Mouse (Mus musculus) lung, embryonic 15.5 days (tissue): ENCODE results near the gene Ccl25. TPM values are rescaled to one million over a fixed set of nuclear protein-coding genes. Genes with fewer than 3 reads are reported as not detected.
"Not testable (repeated sequence)": the region's sequence is repeated elsewhere in the genome, so short reads cannot be mapped to it uniquely, and the experiment has no call there.

Source experiments
- ATAC-seq: fragments of 200-750 bp; cut with Nextera tagmentation; 2 replicates; pipeline ENCODE4 v1.8.0; 2017; ENCODE audit warnings: moderate number of reproducible peaks, borderline replicate concordance; ENCODE audit not compliant: low FRiP score, low TSS enrichment; ENCODE audit errors: extremely low read depth
- H3K27ac ChIP-seq: fragments of 300-500 bp; sonication (generic); 2 replicates; pipeline ENCODE4 v1.5.1; 2015; ENCODE audit warnings: moderate library complexity, mild to moderate bottlenecking, inconsistent platforms
- H3K27me3 ChIP-seq: fragments of 300-500 bp; sonication (generic); 2 replicates; pipeline ENCODE4 v1.6.1; 2015; ENCODE audit warnings: inconsistent platforms
- H3K36me3 ChIP-seq: fragments of 300-500 bp; sonication (generic); 2 replicates; pipeline ENCODE4 v1.6.1; 2015; ENCODE audit warnings: inconsistent platforms
- H3K4me1 ChIP-seq: fragments of 300-500 bp; sonication (generic); 2 replicates; pipeline ENCODE4 v1.6.1; 2015; ENCODE audit warnings: inconsistent platforms
- H3K4me2 ChIP-seq: fragments of 300-500 bp; sonication (generic); 2 replicates; pipeline ENCODE4 v1.6.1; 2015; ENCODE audit warnings: inconsistent platforms, mild to moderate bottlenecking, moderate library complexity
- H3K4me3 ChIP-seq: fragments of 300-500 bp; sonication (generic); 2 replicates; pipeline ENCODE4 v1.5.1; 2015; ENCODE audit warnings: mild to moderate bottlenecking, inconsistent platforms
- H3K9ac ChIP-seq: fragments of 300-500 bp; sonication (generic); 2 replicates; pipeline ENCODE4 v1.6.1; 2015; ENCODE audit warnings: inconsistent platforms
- H3K9me3 ChIP-seq: fragments of 300-500 bp; sonication (generic); 2 replicates; pipeline ENCODE4 v1.6.1; 2016; ENCODE audit warnings: inconsistent platforms
- WGBS: fragments of 180-500 bp; shearing (Covaris S2); methylation state at CpG from one replicate; pipeline ENCODE4 v1.1.7; 2015; 5-methylcytosine and 5-hydroxymethylcytosine counted together
- polyA plus RNA-seq: library from polyadenylated mRNA; unstranded; fragments of >200 nt; fragmentation: Nextera tagmentation; extraction: Ambion mirVana; gene quantifications from 2 replicates; pipeline ENCODE4 v1.2.1, GENCODE M21; 2015

The Ccl25 gene
- polyA plus RNA-seq, 1 experiment from 2014 or later: 30.8 TPM

- H3K9me3 ChIP-seq: no peaks in the 10 kb centered on the region
- WGBS: 38% methylated on average over 12 of the region's 12 CpGs
- H3K4me3 ChIP-seq: no peak overlapping the region
- H3K27ac ChIP-seq: no peak overlapping the region
- H3K4me1 ChIP-seq: 0 out of 2 replicates have a peak, but pooled peaks cover 4% of the 10 kb centered on the region
- H3K27me3 ChIP-seq: no peaks in the 10 kb centered on the region
- no peak overlapping the region for H3K9ac ChIP-seq
- H3K4me2 ChIP-seq: no peak overlapping the region
- no peak for ATAC-seq
- H3K36me3 ChIP-seq: no peaks in the 10 kb centered on the region
Observed at GRCm38 (mm10) chr8:4348275-4348674, 23.3 kb downstream of the Ccl25 start.

GRCm38 (mm10) chr8:4349335-4349734, 24.3 kb downstream of the Ccl25 start:
- 0 out of 2 replicates have a peak, but pooled peaks cover 4% of the 10 kb centered on the region for H3K4me1 ChIP-seq
- no peak overlapping the region for H3K9ac ChIP-seq
- H3K9me3 ChIP-seq: no peaks in the 10 kb centered on the region
- no peak overlapping the region for H3K4me3 ChIP-seq
- H3K36me3 ChIP-seq: no peaks in the 10 kb centered on the region
- no peak overlapping the region for H3K4me2 ChIP-seq
- WGBS: 53% methylated on average over 1 of the region's 1 CpGs
- no peaks in the 10 kb centered on the region for H3K27me3 ChIP-seq
- ATAC-seq: no peak
- H3K27ac ChIP-seq: no peak overlapping the region

GRCm38 (mm10) chr8:4350618-4351017, 25.6 kb downstream of the Ccl25 start:
- no peak overlapping the region for H3K4me2 ChIP-seq
- no peak overlapping the region for H3K27ac ChIP-seq
- WGBS: 85% methylated on average over 3 of the region's 3 CpGs
- no peaks in the 10 kb centered on the region for H3K36me3 ChIP-seq
- no peak overlapping the region for H3K9ac ChIP-seq
- no peak overlapping the region for H3K4me3 ChIP-seq
- no peaks in the 10 kb centered on the region for H3K27me3 ChIP-seq
- H3K9me3 ChIP-seq: no peaks in the 10 kb centered on the region
- H3K4me1 ChIP-seq: 0 out of 2 replicates have a peak, but pooled peaks cover 4% of the 10 kb centered on the region
- no peak for ATAC-seq

- not testable (repeated sequence) for H3K4me1 ChIP-seq, ATAC-seq, H3K4me2 ChIP-seq, H3K4me3 ChIP-seq, H3K9ac ChIP-seq, H3K36me3 ChIP-seq, H3K27ac ChIP-seq, H3K27me3 ChIP-seq, H3K9me3 ChIP-seq
- WGBS: 90% methylated on average over 6 of the region's 6 CpGs
Observed at GRCm38 (mm10) chr8:4352562-4352961, 27.6 kb downstream of the Ccl25 start.

- 78% methylated on average over 4 of the region's 4 CpGs for WGBS
- Histone ChIP-seq H3K4me3 (no peak overlapping the region), H3K27me3 (no peaks in the 10 kb centered on the region), H3K27ac (no peak overlapping the region), H3K9ac (no peak overlapping the region), H3K9me3 (no peaks in the 10 kb centered on the region), H3K36me3 (no peaks in the 10 kb centered on the region), H3K4me2 (no peak overlapping the region), H3K4me1 (no peaks in the 10 kb centered on the region)
- no peak for ATAC-seq
Observed at GRCm38 (mm10) chr8:4353741-4354140, 28.7 kb downstream of the Ccl25 start.

- no peaks in the 10 kb centered on the region for H3K36me3 ChIP-seq
- H3K27ac ChIP-seq: no peak overlapping the region
- no peak overlapping the region for H3K4me3 ChIP-seq
- no peak overlapping the region for H3K9ac ChIP-seq
- no peaks in the 10 kb centered on the region for H3K27me3 ChIP-seq
- WGBS: 67% methylated on average over 1 of the region's 1 CpGs
- no peaks in the 10 kb centered on the region for H3K4me1 ChIP-seq
- ATAC-seq: no peak
- no peaks in the 10 kb centered on the region for H3K9me3 ChIP-seq
- no peak overlapping the region for H3K4me2 ChIP-seq
Observed at GRCm38 (mm10) chr8:4354516-4354915, 29.5 kb downstream of the Ccl25 start.

GRCm38 (mm10) chr8:4355455-4355854, 30.4 kb downstream of the Ccl25 start:
- 87% methylated on average over 10 of the region's 10 CpGs for WGBS
- no peak for ATAC-seq

GRCm38 (mm10) chr8:4359362-4359761, 34.4 kb downstream of the Ccl25 start:
- H3K36me3 ChIP-seq: no peaks in the 10 kb centered on the region

More at GRCm38 (mm10) chr8:4355455-4355854, 30.4 kb downstream of the Ccl25 start:
- H3K9me3 ChIP-seq: no peaks in the 10 kb centered on the region
- no peak overlapping the region for H3K4me2 ChIP-seq
- no peak overlapping the region for H3K9ac ChIP-seq
- H3K4me3 ChIP-seq: no peak overlapping the region
- H3K4me1 ChIP-seq: no peaks in the 10 kb centered on the region
- H3K27me3 ChIP-seq: no peaks in the 10 kb centered on the region
- no peak overlapping the region for H3K27ac ChIP-seq
- no peaks in the 10 kb centered on the region for H3K36me3 ChIP-seq

GRCm38 (mm10) chr8:4360922-4361321, 35.9 kb downstream of the Ccl25 start:
- Histone ChIP-seq H3K9me3 (no peaks in the 10 kb centered on the region), H3K9ac (no peak overlapping the region), H3K4me3 (no peak overlapping the region), H3K4me1 (no peaks in the 10 kb centered on the region), H3K27ac (no peak overlapping the region), H3K36me3 (no peaks in the 10 kb centered on the region), H3K27me3 (no peaks in the 10 kb centered on the region), H3K4me2 (no peak overlapping the region)
- WGBS: 69% methylated on average over 2 of the region's 2 CpGs
- no peak for ATAC-seq

More at GRCm38 (mm10) chr8:4359362-4359761, 34.4 kb downstream of the Ccl25 start:
- H3K4me1 ChIP-seq: no peaks in the 10 kb centered on the region
- no peak overlapping the region for H3K4me2 ChIP-seq
- H3K27ac ChIP-seq: no peak overlapping the region
- WGBS: 63% methylated on average over 3 of the region's 3 CpGs
- no peak overlapping the region for H3K9ac ChIP-seq
- H3K9me3 ChIP-seq: no peaks in the 10 kb centered on the region
- H3K27me3 ChIP-seq: no peaks in the 10 kb centered on the region
- no peak; the same call in 1 of the 2 replicates for ATAC-seq
- no peak overlapping the region for H3K4me3 ChIP-seq

GRCm38 (mm10) chr8:4366189-4366588, 41.2 kb downstream of the Ccl25 start:
- H3K9me3 ChIP-seq: no peaks in the 10 kb centered on the region
- H3K4me3 ChIP-seq: no peak overlapping the region
- H3K4me1 ChIP-seq: no peaks in the 10 kb centered on the region
- no peaks in the 10 kb centered on the region for H3K36me3 ChIP-seq
- no peak overlapping the region for H3K9ac ChIP-seq
- 86% methylated on average over 3 of the region's 3 CpGs for WGBS
- no peak overlapping the region for H3K27ac ChIP-seq
- ATAC-seq: no peak
- no peak overlapping the region for H3K4me2 ChIP-seq
- H3K27me3 ChIP-seq: no peaks in the 10 kb centered on the region

GRCm38 (mm10) chr8:4367808-4368207, 42.8 kb downstream of the Ccl25 start:
- no peak for ATAC-seq
- Histone ChIP-seq H3K9me3 (no peaks in the 10 kb centered on the region), H3K4me2 (no peak overlapping the region), H3K4me1 (no peaks in the 10 kb centered on the region), H3K27ac (no peak overlapping the region), H3K27me3 (no peaks in the 10 kb centered on the region), H3K9ac (no peak overlapping the region), H3K36me3 (no peaks in the 10 kb centered on the region), H3K4me3 (no peak overlapping the region)
- WGBS: 71% methylated on average over 11 of the region's 11 CpGs

GRCm38 (mm10) chr8:4368470-4368869, 43.5 kb downstream of the Ccl25 start:
- H3K9me3 ChIP-seq: no peaks in the 10 kb centered on the region
- no peaks in the 10 kb centered on the region for H3K36me3 ChIP-seq
- H3K4me3 ChIP-seq: no peak overlapping the region
- no peaks in the 10 kb centered on the region for H3K4me1 ChIP-seq
- H3K4me2 ChIP-seq: no peak overlapping the region
- H3K9ac ChIP-seq: no peak overlapping the region
- no peak for ATAC-seq
- H3K27ac ChIP-seq: no peak overlapping the region
- WGBS: 89% methylated on average over 4 of the region's 4 CpGs
- no peaks in the 10 kb centered on the region for H3K27me3 ChIP-seq

- no peak overlapping the region for H3K27ac ChIP-seq
- no peaks in the 10 kb centered on the region for H3K9me3 ChIP-seq
- H3K27me3 ChIP-seq: no peaks in the 10 kb centered on the region
- H3K9ac ChIP-seq: no peak overlapping the region
- 28% methylated on average over 2 of the region's 2 CpGs for WGBS
- no peak for ATAC-seq
- H3K36me3 ChIP-seq: no peaks in the 10 kb centered on the region
- no peak overlapping the region for H3K4me2 ChIP-seq
- no peaks in the 10 kb centered on the region for H3K4me1 ChIP-seq
- H3K4me3 ChIP-seq: no peak overlapping the region
Observed at GRCm38 (mm10) chr8:4370078-4370477, 45.1 kb downstream of the Ccl25 start.
